Mouse (Mus musculus) gastrocnemius, postnatal 36 days (tissue): ENCODE results near the gene Abcb9. TPM values are rescaled to one million over a fixed set of nuclear protein-coding genes. Genes with fewer than 3 reads are reported as not detected.

Experiments
- DNase-seq, 2 experiments: peaks; one replicate each; pipeline ENCODE4 v3.0.0; 2022
- intact Hi-C: fragments of 180-260 bp; cut with DNase I; formaldehyde crosslinking; loops from one replicate; pipeline ENCODE4 v1.15.1; 2025
- total RNA-seq, 2 experiments: library from RNA; stranded (reverse); gene quantifications; 2 replicates each; pipeline ENCODE4 v1.2.3; 2021

Gene Abcb9
- total RNA-seq, 2 experiments from 2014 or later = 8.1 to 8.8 TPM

GRCm38 (mm10) chr5:124095077-124095581 is 469 bp downstream of the Abcb9 start:
- intact Hi-C loops = no loop called here
- DNase-seq = peak in 1 of 2 experiments; percentile 25

- intact Hi-C loops = no loop called here
Measured at GRCm38 (mm10) chr5:124093852-124094604, 1.6 kb downstream of the Abcb9 start.

GRCm38 (mm10) chr5:124093120-124093794 is 2.3 kb downstream of the Abcb9 start:
- peak in 1 of 2 experiments; percentile 47 for DNase-seq
- intact Hi-C loops = no loop called here

More at GRCm38 (mm10) chr5:124093852-124094604, 1.6 kb downstream of the Abcb9 start:
- no peak for DNase-seq

GRCm38 (mm10) chr5:124091951-124092406 is 3.6 kb downstream of the Abcb9 start:
- DNase-seq = no peak
- intact Hi-C loops = no loop called here

- DNase-seq = peak in 1 of 2 experiments; percentile 37
- intact Hi-C loops = no loop called here
Measured at GRCm38 (mm10) chr5:124089868-124090267, 5.7 kb downstream of the Abcb9 start.

GRCm38 (mm10) chr5:124086876-124087275 is 8.7 kb downstream of the Abcb9 start:
- no peak for DNase-seq
- intact Hi-C loops = no loop called here

GRCm38 (mm10) chr5:124085513-124085912 is 10.1 kb downstream of the Abcb9 start:
- DNase-seq = no peak
- intact Hi-C loops = loop anchor here (2.0 kb wide), 1 partner anchor 137 kb away; no protein-coding TSS in a partner anchor

- intact Hi-C loops = loop anchor here (1.0 to 2.0 kb wide), 2 partner anchors 84 to 136 kb away; no protein-coding TSS in a partner anchor
- peak; percentile 79 to 83 for DNase-seq
Measured at GRCm38 (mm10) chr5:124084588-124085173, 10.9 kb downstream of the Abcb9 start.

- no peak for DNase-seq
- intact Hi-C loops = loop anchor here (1.0 to 2.0 kb wide), 2 partner anchors 84 to 135 kb away; no protein-coding TSS in a partner anchor
Measured at GRCm38 (mm10) chr5:124083850-124084587, 11.6 kb downstream of the Abcb9 start.

- intact Hi-C loops = no loop called here
- no peak for DNase-seq
Measured at GRCm38 (mm10) chr5:124082941-124083688, 12.5 kb downstream of the Abcb9 start.

GRCm38 (mm10) chr5:124082447-124082846 is 13.2 kb downstream of the Abcb9 start:
- intact Hi-C loops = no loop called here
- DNase-seq = no peak

- no peak for DNase-seq
- intact Hi-C loops = loop anchor here (5.0 kb wide), 1 partner anchor 38 kb away; no protein-coding TSS in a partner anchor
Measured at GRCm38 (mm10) chr5:124079880-124080279, 15.7 kb downstream of the Abcb9 start.

GRCm38 (mm10) chr5:124078794-124079416 is 16.7 kb downstream of the Abcb9 start:
- DNase-seq = no peak
- intact Hi-C loops = loop anchor here (5.0 kb wide), 1 partner anchor 37 kb away; no protein-coding TSS in a partner anchor

GRCm38 (mm10) chr5:124077856-124078460 is 17.6 kb downstream of the Abcb9 start:
- DNase-seq = no peak
- intact Hi-C loops = loop anchor here (5.0 kb wide), 1 partner anchor 36 kb away; no protein-coding TSS in a partner anchor

GRCm38 (mm10) chr5:124077241-124077640 is 18.4 kb downstream of the Abcb9 start:
- no peak for DNase-seq
- intact Hi-C loops = loop anchor here (5.0 kb wide), 1 partner anchor 35 kb away; no protein-coding TSS in a partner anchor

GRCm38 (mm10) chr5:124076559-124076958 is 19.0 kb downstream of the Abcb9 start:
- DNase-seq = no peak
- intact Hi-C loops = loop anchor here (5.0 kb wide), 1 partner anchor 34 kb away; no protein-coding TSS in a partner anchor

- intact Hi-C loops = loop anchor here (5.0 kb wide), 1 partner anchor 33 kb away; no protein-coding TSS in a partner anchor
- DNase-seq = no peak
Measured at GRCm38 (mm10) chr5:124075716-124076115, 19.9 kb downstream of the Abcb9 start.

- no peak for DNase-seq
- intact Hi-C loops = loop anchor here (5.0 kb wide), 1 partner anchor 33 kb away; no protein-coding TSS in a partner anchor
Measured at GRCm38 (mm10) chr5:124074845-124075307, 20.7 kb downstream of the Abcb9 start.
